9 mouse cellular contexts compared by ENCODE assay signal in the genomic region with DNA sequence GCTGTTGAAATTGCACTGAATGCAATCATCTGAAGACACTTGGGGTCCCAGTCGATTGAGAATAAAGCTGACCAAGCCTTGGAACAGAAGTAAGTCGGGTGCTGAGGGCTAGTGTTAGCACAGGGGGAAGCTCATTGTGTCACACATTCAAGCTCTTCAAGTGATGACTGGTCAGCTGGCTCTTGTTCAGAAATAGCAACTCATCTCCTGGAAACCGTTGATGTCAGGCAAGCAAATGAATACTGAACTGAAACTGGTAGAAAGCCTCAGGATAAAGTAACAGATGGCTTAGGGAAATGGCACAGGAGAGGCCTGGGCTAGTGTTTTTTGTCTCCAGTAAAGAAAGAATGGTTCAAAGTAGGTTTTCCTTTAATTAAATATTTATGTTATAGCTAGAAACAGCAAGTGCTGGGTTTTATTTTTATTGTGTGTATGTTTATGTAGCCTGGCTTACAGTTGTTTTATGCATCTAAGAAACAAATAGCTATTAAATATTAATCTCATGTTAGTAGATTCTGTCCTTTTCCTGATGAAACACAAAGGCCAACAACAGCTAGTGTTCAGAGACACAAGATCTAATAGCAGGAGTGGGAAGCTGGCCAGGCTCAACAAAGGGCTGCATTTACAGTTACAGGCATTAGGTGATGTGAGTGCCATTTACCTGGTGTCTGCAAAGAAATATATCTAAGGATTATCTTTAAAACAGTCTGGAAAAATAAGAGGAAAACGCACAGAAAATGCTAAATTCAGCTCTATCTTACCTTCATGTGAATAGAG. TPM values are rescaled to one million over a fixed set of nuclear protein-coding genes. Genes with fewer than 3 reads are reported as not detected.
DNase-seq lines count a peak whose midpoint lies in the region; ATAC-seq lines count a peak whose summit lies in the region.
"Had no signal": no experiment of that assay in that cellular context is flagged by ENCODE, and none has a peak within 500 bp of the region (broad histone marks: within the 10 kb centered on the region; RNA-seq: fewer than 3 reads in every experiment).

No protein-coding gene starts in this region.

- H3K4me1 ChIP-seq in hindbrain, embryonic 14.5 days (replicated peaks; ENCODE audit: control insufficient read depth, insufficient read depth, low read length): no peaks in the 10 kb centered on the region

- H3K27me3 ChIP-seq in hindbrain, embryonic 14.5 days (ENCODE audit: control insufficient read depth, insufficient read depth, low read length): no peaks in the 10 kb centered on the region

- H3K4me3 ChIP-seq in hindbrain, embryonic 14.5 days (replicated peaks; ENCODE audit: low read length): no peak overlapping the region

- no peak overlapping the region for H3K4me2 ChIP-seq in hindbrain, embryonic 14.5 days (replicated peaks)

- no peak for DNase-seq in cerebellum, postnatal 4 days (ENCODE audit: low spot score in 2 of 2)
- DNase-seq in retina, adult 2 months (ENCODE audit: low read depth, low spot score): peak; percentile 9
- no peak for DNase-seq in retina, embryonic 14.5 days (ENCODE audit: low spot score)
- DNase-seq in hindbrain, embryonic 14.5 days (ENCODE audit: low spot score): peak; percentile 65
- DNase-seq in kidney, adult 9 months: no peak
- no peak for DNase-seq in spleen, postnatal 10 days (ENCODE audit: low spot score in 2 of 2)
- DNase-seq in thymus, postnatal 36 days: no peak
- DNase-seq: adrenal gland, adult 2 months had no signal

- H3K36me3 ChIP-seq in hindbrain, embryonic 14.5 days (replicated peaks; ENCODE audit: control insufficient read depth, insufficient read depth): peaks cover 50% of the 10 kb centered on the region

- 62% methylated on average over 4 of the region's 4 CpGs for WGBS in hindbrain, embryonic 14.5 days

- no peaks in the 10 kb centered on the region for H3K9me3 ChIP-seq in hindbrain, embryonic 14.5 days (ENCODE audit: control insufficient read depth, low read length)

- ATAC-seq in cerebellum, adult (ENCODE audit: insufficient number of reproducible peaks, low FRiP score, low TSS enrichment): peak; percentile 91
- ATAC-seq in hindbrain, embryonic 14.5 days (ENCODE audit: low FRiP score): peak; percentile 55; the same call in 1 of the 2 replicates

- H3K27ac ChIP-seq in hindbrain, embryonic 14.5 days: peak overlapping the region; percentile 29

- no peak overlapping the region for H3K9ac ChIP-seq in hindbrain, embryonic 14.5 days

RNA-seq across cellular contexts. Expression of a gene that starts 14.2 kb away (rescaled TPM):
- 4.3 and 5.2 TPM in 2 replicates for polyA plus RNA-seq in hindbrain, embryonic 14.5 days (2014; fragmentation: Nextera tagmentation; extraction: Ambion mirVana)

RNA-seq across cellular contexts. Expression of a gene that starts 51.9 kb away (rescaled TPM):
- polyA plus RNA-seq in hindbrain, embryonic 14.5 days (2014; fragmentation: Nextera tagmentation; extraction: Ambion mirVana): 93.0 and 96.0 TPM in 2 replicates

Comparison
In these comparisons a context has a peak if more than half of its experiments do, and no peak if none do; other contexts are left out.
1. DNase-seq: peak in retina, adult 2 months (single experiment) and hindbrain, embryonic 14.5 days (single experiment); none in cerebellum, postnatal 4 days (0 of 2), retina, embryonic 14.5 days (single experiment), kidney, adult 9 months (single experiment), spleen, postnatal 10 days (0 of 2) and thymus, postnatal 36 days (0 of 2).